Mouse (Mus musculus) hindbrain, embryonic 16.5 days (tissue): ENCODE data around the gene Icam1. TPM values are rescaled to one million over a fixed set of nuclear protein-coding genes. Genes with fewer than 3 reads are reported as not detected.
A peak's percentile ranks its signal among the peaks of the same experiment; 100 is the strongest.
"Not testable (repeated sequence)": the region's sequence is repeated elsewhere in the genome, so short reads cannot be mapped to it uniquely, and the experiment has no call there.

Source experiments
- ATAC-seq: fragments of 200-750 bp; cut with Nextera tagmentation; 2 replicates; pipeline ENCODE4 v1.8.0; 2017; ENCODE audit warnings: moderate TSS enrichment, moderate library complexity
- H3K27ac ChIP-seq: fragments of 300-500 bp; sonication (generic); 2 replicates; pipeline ENCODE4 v1.5.1; 2014; ENCODE audit warnings: low read depth, mild to moderate bottlenecking, control low read depth, low read length, moderate library complexity
- H3K27me3 ChIP-seq: fragments of 300-500 bp; sonication (generic); replicated peaks from 2 replicates; pipeline ENCODE4 v1.6.1; 2014; ENCODE audit warnings: low read length; ENCODE audit not compliant: control insufficient read depth, insufficient read depth
- H3K36me3 ChIP-seq: fragments of 300-500 bp; sonication (generic); 2 replicates; pipeline ENCODE4 v1.6.1; 2014; ENCODE audit warnings: mild to moderate bottlenecking, low read length, moderate library complexity, mixed read lengths; ENCODE audit not compliant: control insufficient read depth, insufficient read depth
- H3K4me1 ChIP-seq: fragments of 300-500 bp; sonication (generic); 2 replicates; pipeline ENCODE4 v1.6.1; 2014; ENCODE audit warnings: low read depth, low read length; ENCODE audit not compliant: control insufficient read depth, insufficient read depth
- H3K4me2 ChIP-seq: fragments of 300-500 bp; sonication (generic); 2 replicates; pipeline ENCODE4 v1.6.1; 2014; ENCODE audit warnings: mild to moderate bottlenecking, low read length, control low read depth, moderate library complexity
- H3K4me3 ChIP-seq: fragments of 300-500 bp; sonication (generic); 2 replicates; pipeline ENCODE4 v1.5.1; 2014; ENCODE audit warnings: mild to moderate bottlenecking, low read length, control low read depth, moderate library complexity
- H3K9ac ChIP-seq: fragments of 300-500 bp; sonication (generic); 2 replicates; pipeline ENCODE4 v1.6.1; 2014; ENCODE audit warnings: low read depth, mild to moderate bottlenecking, control low read depth, low read length, moderate library complexity
- H3K9me3 ChIP-seq: fragments of 300-500 bp; sonication (generic); 2 replicates; pipeline ENCODE4 v1.6.1; 2014; ENCODE audit warnings: mild to moderate bottlenecking, low read length, moderate library complexity; ENCODE audit not compliant: control insufficient read depth
- WGBS: fragments of 180-500 bp; shearing (Covaris S2); extraction: QIAGEN DNeasy Blood & Tissue Kit; methylation state at CpG from one replicate; pipeline ENCODE4 v1.1.7; 2014; 5-methylcytosine and 5-hydroxymethylcytosine counted together
- polyA plus RNA-seq: library from polyadenylated mRNA; unstranded; fragments of >200 nt; fragmentation: Nextera tagmentation; extraction: Ambion mirVana; gene quantifications from 2 replicates; pipeline ENCODE4 v1.2.1, GENCODE M21; 2015

Gene Icam1
- polyA plus RNA-seq, 1 experiment from 2014 or later: 3.4 TPM

DNA sequence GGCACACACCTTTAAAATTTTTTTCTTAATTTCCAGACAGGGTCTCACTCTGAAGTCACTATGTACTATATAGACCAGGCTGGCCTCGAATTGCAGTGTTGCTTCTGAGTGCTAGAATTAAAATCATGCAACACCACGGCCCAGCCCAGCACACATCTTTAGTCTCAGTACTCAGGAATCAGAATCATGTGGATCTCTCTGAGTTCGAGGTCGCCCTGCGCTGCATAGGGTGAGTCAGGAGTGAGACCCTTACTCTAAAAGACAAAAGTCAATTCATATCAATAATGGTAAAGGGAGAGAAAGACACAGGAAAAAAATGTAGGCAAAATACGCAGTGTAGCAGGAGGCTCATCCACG lies 13.5 kb upstream of the Icam1 start:
- Histone ChIP-seq H3K36me3 (peaks cover 16% of the 10 kb centered on the region), H3K9ac (peak overlapping the region; percentile 89), H3K4me3 (peak overlapping the region; percentile 90), H3K4me1 (peaks cover 5% of the 10 kb centered on the region), H3K9me3 (no peaks in the 10 kb centered on the region), H3K27ac (peak overlapping the region; percentile 86), H3K4me2 (peak overlapping the region; percentile 81), H3K27me3 (no peaks in the 10 kb centered on the region)
- WGBS: 12% methylated on average over 7 of the region's 7 CpGs
- ATAC-seq: peak; percentile 41

DNA sequence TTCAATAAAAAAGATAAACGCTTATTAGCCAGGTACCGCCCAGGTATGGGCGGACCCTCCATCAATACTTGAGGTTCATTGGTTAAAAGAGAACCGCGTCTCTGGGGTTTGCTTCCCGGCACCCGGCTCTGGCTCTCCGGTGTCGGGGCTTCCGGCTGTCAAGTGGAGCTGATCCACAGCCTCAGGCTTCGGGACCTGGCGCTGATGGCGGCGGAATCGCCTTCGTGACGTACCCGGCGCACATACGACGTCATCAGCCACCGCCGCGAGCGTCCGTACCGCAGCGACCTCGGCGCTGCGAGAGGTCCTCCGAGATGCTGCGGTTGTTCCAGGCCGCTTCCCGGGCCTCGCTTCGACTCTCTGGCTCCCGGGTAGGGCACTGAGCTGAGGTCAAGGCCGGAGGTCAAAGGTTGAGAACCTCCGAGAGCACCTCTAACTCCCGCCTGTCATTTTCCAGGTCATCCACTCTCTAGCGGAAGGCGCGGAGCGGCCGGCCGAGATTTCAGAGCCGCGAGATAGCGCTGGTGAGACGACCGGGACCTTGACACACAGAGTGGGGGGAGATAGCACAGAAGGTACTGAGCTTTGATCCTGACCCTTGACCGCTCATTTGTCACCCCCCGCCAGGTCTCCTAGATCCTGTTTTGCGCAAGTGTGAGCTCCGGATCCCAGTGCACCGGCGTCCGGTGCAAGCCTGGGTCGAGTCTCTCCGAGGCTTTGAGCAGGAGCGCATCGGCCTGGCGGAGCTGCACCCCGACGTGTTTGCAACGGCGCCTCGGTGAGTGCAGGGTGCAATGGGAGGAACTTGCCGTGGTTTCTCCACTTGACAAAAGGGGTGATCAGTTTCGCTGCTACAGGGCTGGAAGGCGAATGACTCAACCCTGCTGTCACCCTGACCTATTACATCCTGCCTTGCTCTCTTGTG lies 12.9 kb upstream of the Icam1 start, which contains the start of gene Mrpl4:
Mrpl4 (plus strand) TSS at position 112 of the 925 bp plus-strand sequence.
- H3K36me3 ChIP-seq: peaks cover 22% of the 10 kb centered on the region
- under 1% methylated on average over 62 of the region's 72 CpGs for WGBS
- ATAC-seq: peak; percentile 93

DNA sequence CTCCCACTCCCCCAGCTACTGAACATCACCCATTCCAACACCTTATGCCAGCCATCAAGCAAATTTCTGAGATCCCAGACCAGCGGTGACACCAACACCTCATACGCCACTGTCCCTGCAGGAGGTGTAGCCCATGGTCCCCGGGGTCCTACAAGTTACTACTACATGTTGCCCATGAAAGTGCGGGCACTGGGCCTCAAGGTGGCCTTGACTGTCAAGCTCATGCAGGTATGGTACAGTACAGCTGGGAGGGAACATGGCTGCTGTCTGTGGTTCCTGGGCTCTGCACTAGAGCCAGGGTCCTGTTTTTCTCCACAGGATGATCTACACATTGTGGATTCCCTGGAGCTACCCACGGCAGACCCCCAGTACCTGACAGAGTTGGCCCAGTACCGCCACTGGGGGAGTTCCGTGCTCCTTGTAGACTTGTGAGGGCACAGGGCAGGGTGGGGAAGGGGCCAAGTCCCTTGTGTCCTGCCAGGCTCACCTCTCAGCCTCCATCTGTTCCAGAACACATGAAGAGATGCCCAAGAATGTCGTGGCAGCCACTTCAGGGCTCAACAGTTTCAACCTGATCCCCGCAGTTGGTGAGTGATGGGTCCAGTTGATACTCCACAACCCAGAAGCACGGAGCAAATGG lies 8.4 kb upstream of the Icam1 start:
- Histone ChIP-seq H3K4me3 (no peak overlapping the region), H3K36me3 (peaks cover 32% of the 10 kb centered on the region)
- WGBS: 96% methylated on average over 10 of the region's 10 CpGs

More for the DNA sequence above, 12.9 kb upstream of the Icam1 start, which contains the start of gene Mrpl4:
- Histone ChIP-seq H3K4me1 (peaks cover 5% of the 10 kb centered on the region), H3K27me3 (no peaks in the 10 kb centered on the region), H3K4me2 (peak within 1 kb of the TSS; percentile 81), H3K9ac (peak within 1 kb of the TSS; percentile 89), H3K4me3 (peak within 1 kb of the TSS; percentile 90), H3K9me3 (no peaks in the 10 kb centered on the region), H3K27ac (peak within 1 kb of the TSS; percentile 86)

DNA sequence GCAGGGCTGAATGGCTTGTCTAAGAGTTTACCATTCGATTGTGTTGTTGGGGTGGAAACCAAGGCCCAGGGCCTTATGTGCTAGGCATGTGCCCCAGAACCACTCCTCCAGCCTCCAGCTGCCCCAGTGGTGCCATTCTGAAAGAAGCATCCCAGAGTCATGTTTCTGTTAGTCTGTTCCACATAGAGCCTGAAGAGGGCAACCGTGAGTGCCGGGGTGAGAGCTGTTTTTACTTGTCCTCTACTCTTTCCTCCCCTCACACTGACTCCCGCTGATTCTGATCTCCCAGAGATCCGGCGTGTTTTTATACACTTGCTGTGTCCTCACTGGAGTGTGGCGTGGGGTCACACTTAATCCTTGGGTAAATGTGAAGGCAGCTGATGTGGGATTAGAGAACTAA lies 7.8 kb upstream of the Icam1 start:
- Histone ChIP-seq H3K4me1 (peaks cover 2% of the 10 kb centered on the region), H3K4me2 (no peak overlapping the region), H3K9ac (no peak overlapping the region), H3K4me3 (no peak overlapping the region), H3K9me3 (no peaks in the 10 kb centered on the region), H3K27ac (no peak overlapping the region), H3K27me3 (no peaks in the 10 kb centered on the region), H3K36me3 (peaks cover 32% of the 10 kb centered on the region)
- 88% methylated on average over 7 of the region's 7 CpGs for WGBS
- no peak for ATAC-seq

More for the DNA sequence above, 8.4 kb upstream of the Icam1 start:
- H3K9me3 ChIP-seq: no peaks in the 10 kb centered on the region
- no peak overlapping the region for H3K27ac ChIP-seq
- no peak for ATAC-seq
- no peaks in the 10 kb centered on the region for H3K27me3 ChIP-seq
- H3K4me2 ChIP-seq: no peak overlapping the region
- peaks cover 2% of the 10 kb centered on the region for H3K4me1 ChIP-seq
- H3K9ac ChIP-seq: no peak overlapping the region

DNA sequence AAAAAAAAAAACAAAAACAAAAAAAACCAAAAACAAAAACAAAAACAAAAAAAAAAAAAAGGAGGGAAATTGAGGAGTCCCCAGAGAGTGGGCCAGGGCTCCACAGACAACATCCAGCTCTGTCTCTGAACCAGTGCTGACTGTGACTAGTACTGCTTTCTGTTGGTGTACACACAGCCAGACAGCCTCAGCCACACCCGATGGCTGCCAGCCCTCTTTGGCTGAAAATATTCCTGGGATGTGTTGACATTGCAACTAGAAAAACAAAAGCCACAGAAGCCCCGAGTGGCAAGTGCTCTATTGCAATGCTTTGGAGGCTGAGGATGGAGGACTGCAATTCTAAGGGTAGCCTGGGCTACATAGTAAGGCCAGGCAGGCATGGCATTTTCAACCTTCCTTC lies 5.4 kb upstream of the Icam1 start:
- no peaks in the 10 kb centered on the region for H3K9me3 ChIP-seq
- no peak overlapping the region for H3K4me2 ChIP-seq
- H3K27me3 ChIP-seq: peaks cover 9% of the 10 kb centered on the region
- peaks cover 32% of the 10 kb centered on the region for H3K36me3 ChIP-seq
- H3K27ac ChIP-seq: no peak overlapping the region
- 66% methylated on average over 2 of the region's 2 CpGs for WGBS
- H3K4me3 ChIP-seq: no peak overlapping the region
- H3K9ac ChIP-seq: no peak overlapping the region
- no peaks in the 10 kb centered on the region for H3K4me1 ChIP-seq
- no peak for ATAC-seq

DNA sequence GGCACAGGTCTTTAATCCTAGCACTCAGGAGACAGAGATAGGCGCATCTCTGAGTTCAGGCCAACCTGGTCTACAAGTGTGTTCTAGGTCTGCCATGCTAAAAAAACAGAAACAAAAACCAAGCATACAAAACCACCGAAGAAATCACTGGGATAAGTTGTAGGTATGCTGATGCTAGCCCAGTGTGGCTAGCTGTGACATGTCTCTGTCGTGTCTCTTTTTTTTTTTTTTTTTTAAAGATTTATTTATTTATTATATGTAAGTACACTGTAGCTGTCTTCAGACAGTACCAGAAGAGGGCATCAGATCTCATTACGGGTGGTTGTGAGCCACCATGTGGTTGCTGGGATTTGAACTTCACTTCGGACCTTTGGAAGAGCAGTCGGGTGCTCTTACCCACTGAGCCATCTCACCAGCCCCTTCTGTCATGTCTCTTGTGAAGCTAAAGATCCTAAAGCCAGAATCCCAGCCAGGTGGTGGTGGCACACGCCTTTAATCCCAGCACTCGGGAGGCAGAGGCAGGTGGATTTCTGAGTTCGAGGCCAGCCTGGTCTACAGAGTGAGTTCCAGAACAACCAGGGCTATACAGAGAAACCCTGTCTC lies 4.7 kb upstream of the Icam1 start:
- not testable (repeated sequence) for H3K4me2 ChIP-seq, H3K9me3 ChIP-seq, H3K4me1 ChIP-seq, H3K27ac ChIP-seq, H3K9ac ChIP-seq, ATAC-seq, H3K4me3 ChIP-seq
- 76% methylated on average over 9 of the region's 9 CpGs for WGBS
- Histone ChIP-seq H3K27me3 (peaks cover 15% of the 10 kb centered on the region), H3K36me3 (peaks cover 26% of the 10 kb centered on the region)

DNA sequence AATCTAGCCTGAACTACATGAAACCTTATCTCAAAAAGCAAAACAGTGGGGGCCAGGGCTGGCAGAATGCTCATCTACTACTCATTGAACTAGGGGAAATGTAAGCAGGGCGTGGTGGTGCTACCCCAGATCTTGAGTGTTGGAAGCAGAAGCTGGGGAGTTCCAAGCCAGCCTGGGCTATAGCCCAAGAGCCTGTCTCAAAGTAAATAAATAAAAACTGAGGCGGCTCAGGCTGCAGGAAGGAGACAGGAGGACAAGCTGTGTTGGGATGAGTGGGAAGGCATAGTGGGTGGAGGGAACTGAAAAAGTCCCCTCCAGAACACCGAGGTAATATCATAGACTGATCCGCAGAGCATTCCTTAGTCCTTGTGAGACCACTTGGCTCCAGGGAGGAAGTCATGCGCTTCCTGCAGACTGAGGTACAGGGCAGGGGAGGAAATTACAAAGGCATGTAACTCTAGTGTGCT lies 3.9 kb upstream of the Icam1 start:
- H3K27me3 ChIP-seq: peaks cover 22% of the 10 kb centered on the region
- no peak overlapping the region for H3K27ac ChIP-seq
- H3K4me3 ChIP-seq: no peak overlapping the region
- no peak for ATAC-seq
- no peak overlapping the region for H3K4me2 ChIP-seq
- H3K4me1 ChIP-seq: no peaks in the 10 kb centered on the region
- 70% methylated on average over 5 of the region's 5 CpGs for WGBS
- H3K9me3 ChIP-seq: no peaks in the 10 kb centered on the region
- H3K36me3 ChIP-seq: peaks cover 20% of the 10 kb centered on the region
- no peak overlapping the region for H3K9ac ChIP-seq

DNA sequence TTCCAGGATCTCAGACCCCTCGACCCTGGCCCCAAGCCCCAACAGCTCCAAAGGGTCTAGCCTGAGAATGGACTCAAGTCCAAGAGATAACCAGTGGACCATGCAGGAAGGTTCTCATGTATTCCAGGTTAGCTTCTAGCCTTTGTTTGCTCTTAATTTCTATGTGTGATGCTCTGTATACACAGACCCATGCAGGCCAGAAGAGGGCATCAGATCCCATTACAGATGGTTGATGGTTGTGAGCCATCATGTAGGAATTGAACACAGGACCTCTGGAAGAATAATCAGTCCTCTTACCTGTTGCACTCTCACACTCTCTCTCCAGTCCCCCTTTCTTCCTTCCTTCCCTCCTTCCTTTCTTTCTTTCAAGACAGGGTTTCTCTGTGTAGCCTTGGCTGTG lies 3.4 kb upstream of the Icam1 start:
- Histone ChIP-seq H3K27ac (no peak overlapping the region), H3K36me3 (peaks cover 15% of the 10 kb centered on the region), H3K27me3 (peaks cover 26% of the 10 kb centered on the region), H3K4me2 (no peak overlapping the region), H3K4me1 (no peaks in the 10 kb centered on the region), H3K9me3 (no peaks in the 10 kb centered on the region), H3K9ac (no peak overlapping the region), H3K4me3 (no peak overlapping the region)
- WGBS: 50% methylated on average over 1 of the region's 1 CpGs
- ATAC-seq: no peak
